Mouse (Mus musculus) erythroblast, embryonic 14.5 days (primary cell): ENCODE data around the gene St6galnac3. TPM values are rescaled to one million over a fixed set of nuclear protein-coding genes. Genes with fewer than 3 reads are reported as not detected.

Experiments used
- H3K27me3 ChIP-seq: 2 replicates; pipeline ENCODE4 v1.6.1; 2012; ENCODE audit warnings: inconsistent platforms; ENCODE audit not compliant: control insufficient read depth
- H3K36me3 ChIP-seq: 2 replicates; pipeline ENCODE4 v1.6.1; 2012; ENCODE audit warnings: mild to moderate bottlenecking, inconsistent platforms; ENCODE audit not compliant: control insufficient read depth
- H3K4me1 ChIP-seq: 2 replicates; pipeline ENCODE4 v1.6.1; 2012; ENCODE audit warnings: inconsistent platforms; ENCODE audit not compliant: control insufficient read depth
- H3K4me3 ChIP-seq: replicated peaks from 2 replicates; pipeline ENCODE3; 2012; ENCODE audit warnings: moderate library complexity, mild to moderate bottlenecking, inconsistent platforms
- H3K9me3 ChIP-seq: 2 replicates; pipeline ENCODE4 v1.6.1; 2012; ENCODE audit warnings: low read length, inconsistent platforms, mixed read lengths; ENCODE audit not compliant: control insufficient read depth
- GATA1 ChIP-seq: IDR thresholded peaks from 2 replicates; pipeline ENCODE4 v1.6.1; 2012; ENCODE audit warnings: low read length, inconsistent platforms, mixed read lengths
- TAL1 ChIP-seq: IDR thresholded peaks from 3 replicates; pipeline ENCODE4 v1.6.1; 2012; ENCODE audit warnings: low read length, inconsistent platforms, mixed read lengths
- polyA plus RNA-seq: library from polyadenylated mRNA; stranded (reverse); fragments of >175 nt; gene quantifications from 2 replicates; pipeline ENCODE4 v1.2.3, GENCODE M21; 2012

Gene St6galnac3
- polyA plus RNA-seq, 1 experiment = 0.17 TPM

DNA sequence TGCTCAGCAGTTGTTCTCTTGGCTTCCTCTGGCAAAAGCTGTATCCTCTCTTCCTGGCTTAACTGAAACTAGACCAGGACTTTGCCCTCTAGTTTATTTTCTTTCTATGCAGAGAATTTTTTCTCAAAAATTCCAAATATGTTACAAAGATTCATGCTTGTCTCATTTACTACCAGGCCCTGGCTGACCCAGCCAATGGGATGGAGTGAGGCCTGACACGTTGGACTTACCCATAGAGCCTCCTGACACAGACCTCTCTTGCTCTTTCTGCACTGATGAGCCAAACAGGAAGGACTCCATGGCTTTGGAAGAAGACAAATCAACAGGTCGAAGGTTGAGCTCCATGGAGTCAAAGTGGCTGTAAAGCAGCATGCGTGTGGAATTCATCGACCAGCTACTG, 526.5 kb downstream of the St6galnac3 start:
- TF ChIP-seq TAL1 = no peak
- H3K4me1 ChIP-seq = no peaks in the 10 kb centered on the region
- H3K27me3 ChIP-seq = no peaks in the 10 kb centered on the region
- H3K4me3 ChIP-seq = no peak overlapping the region
- H3K9me3 ChIP-seq = no peaks in the 10 kb centered on the region
- H3K36me3 ChIP-seq = no peaks in the 10 kb centered on the region

DNA sequence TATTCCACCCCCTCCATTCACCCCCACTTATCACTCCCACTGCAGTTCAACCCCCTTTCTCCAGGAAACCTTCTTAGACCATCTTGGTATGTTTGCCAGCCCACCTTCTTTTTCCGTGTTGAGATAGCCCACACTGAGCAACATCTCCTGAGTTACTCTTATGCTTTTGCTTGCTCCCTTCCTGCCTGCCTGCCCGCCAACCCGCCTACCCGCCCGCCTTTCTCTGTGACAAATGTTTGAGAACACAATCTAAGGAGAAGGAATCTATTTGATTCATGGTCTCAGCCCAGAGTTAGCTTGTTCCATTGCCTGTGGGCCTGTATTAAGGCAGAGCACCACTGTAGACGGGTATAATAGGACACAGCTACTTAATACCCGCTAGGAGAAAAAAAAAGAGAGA, 531.9 kb downstream of the St6galnac3 start:
- Histone ChIP-seq H3K9me3 (no peaks in the 10 kb centered on the region), H3K36me3 (no peaks in the 10 kb centered on the region), H3K4me1 (no peaks in the 10 kb centered on the region), H3K4me3 (no peak overlapping the region), H3K27me3 (no peaks in the 10 kb centered on the region)
- no peak for TF ChIP-seq TAL1
- TF ChIP-seq GATA1 = no peak

DNA sequence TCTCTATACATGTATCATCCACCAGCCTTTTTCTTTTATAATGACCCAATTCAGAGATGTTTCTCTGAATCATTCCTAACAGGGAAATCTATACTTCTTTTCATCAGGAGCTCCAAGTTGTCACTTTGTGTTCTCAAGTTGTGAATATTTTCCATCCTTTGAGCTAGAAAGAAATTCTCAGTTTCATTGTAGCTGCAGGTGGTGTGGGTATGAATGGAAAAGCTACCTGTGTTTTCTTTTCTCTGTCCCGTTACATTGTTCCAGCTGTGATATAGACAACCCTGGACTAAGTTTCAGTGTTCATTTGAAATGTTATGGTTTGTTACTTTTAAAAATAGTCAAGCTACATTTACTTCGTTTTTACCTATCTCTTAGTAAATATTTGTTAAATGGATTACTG, 534.2 kb downstream of the St6galnac3 start:
- no peaks in the 10 kb centered on the region for H3K36me3 ChIP-seq
- no peak for TF ChIP-seq GATA1
- no peak for TF ChIP-seq TAL1

DNA sequence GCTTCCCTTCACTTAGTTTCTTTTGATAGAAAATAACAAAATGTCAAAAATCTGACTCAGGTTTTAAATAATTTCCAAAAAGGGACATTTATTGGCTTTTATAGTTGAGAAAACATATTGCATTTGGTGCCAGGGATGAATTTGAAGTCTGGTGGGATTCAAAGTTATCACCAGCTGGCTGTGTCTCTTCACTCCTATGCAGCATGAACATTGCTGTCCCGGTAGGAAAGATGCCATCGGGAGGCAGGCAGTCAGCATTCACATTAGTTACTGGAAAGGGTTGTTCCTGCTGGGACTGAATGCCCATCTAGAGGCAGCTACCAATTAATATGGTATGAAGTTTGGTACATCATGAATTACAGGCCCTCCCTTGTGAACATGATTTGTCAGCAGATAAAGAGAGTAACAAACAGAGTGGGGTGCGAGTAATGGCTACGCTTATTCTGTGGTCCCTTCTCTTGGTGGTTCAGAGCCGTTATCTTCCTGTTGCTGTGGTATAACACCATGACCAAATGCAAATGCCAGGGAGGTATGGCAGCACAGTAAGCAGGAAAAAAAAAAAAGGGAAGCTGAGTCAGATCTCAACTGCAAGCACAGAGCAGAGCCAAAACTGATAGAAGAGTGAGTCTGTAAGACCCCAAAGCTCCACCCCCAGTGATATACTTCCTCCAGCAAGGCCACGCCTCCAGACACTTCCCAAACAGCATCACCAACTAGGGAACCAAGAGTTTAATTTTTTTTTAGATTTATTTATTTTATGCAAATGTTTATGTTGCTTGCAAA, 535.1 kb downstream of the St6galnac3 start:
- Histone ChIP-seq H3K27me3 (no peaks in the 10 kb centered on the region), H3K4me1 (no peaks in the 10 kb centered on the region), H3K9me3 (no peaks in the 10 kb centered on the region), H3K4me3 (no peak overlapping the region), H3K36me3 (no peaks in the 10 kb centered on the region)
- TF ChIP-seq GATA1 (no peak), TAL1 (no peak)

More for the DNA sequence above, 534.2 kb downstream of the St6galnac3 start:
- Histone ChIP-seq H3K27me3 (no peaks in the 10 kb centered on the region), H3K9me3 (no peaks in the 10 kb centered on the region), H3K4me1 (no peaks in the 10 kb centered on the region), H3K4me3 (no peak overlapping the region)

DNA sequence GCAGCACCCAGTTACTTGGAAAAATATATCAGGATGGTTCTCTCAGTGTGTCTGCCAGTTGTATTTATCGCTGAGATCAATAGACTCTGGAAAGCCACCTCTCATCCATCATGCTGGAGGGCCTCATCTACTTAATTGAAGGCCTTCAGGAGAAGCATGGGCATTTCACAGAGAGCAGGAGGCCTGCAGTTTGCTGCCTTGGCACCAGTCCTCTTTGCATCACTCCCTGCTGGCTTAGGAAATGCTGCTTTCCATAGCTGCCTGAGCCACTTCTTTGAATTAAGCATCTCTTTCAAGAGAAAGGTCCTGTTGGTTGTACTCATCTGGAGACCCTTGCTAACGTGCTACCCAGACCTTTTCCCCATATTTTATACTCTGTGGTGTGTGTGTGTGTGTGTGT, 536.8 kb downstream of the St6galnac3 start:
- TF ChIP-seq TAL1 (no peak), GATA1 (no peak)
- Histone ChIP-seq H3K4me1 (no peaks in the 10 kb centered on the region), H3K27me3 (no peaks in the 10 kb centered on the region), H3K36me3 (no peaks in the 10 kb centered on the region), H3K9me3 (no peaks in the 10 kb centered on the region), H3K4me3 (no peak overlapping the region)

DNA sequence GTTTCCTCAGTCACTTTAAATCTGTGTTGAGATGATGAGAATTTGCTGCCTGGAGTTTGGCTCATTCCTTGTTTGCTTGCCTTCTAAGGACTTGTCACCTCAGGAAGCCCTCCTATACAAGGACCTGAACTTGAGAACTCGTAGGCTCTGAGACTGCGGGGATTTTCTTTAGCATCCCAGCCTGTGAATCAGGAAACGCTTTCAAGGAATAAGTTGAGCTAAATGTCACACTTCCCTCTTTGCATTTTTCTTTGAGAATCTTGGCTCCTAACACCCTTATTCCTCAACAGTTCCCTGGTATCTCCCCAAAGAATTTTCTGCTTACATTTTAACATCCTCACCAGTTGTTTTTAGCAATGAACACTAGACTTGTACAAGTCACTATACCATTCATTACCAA, 539.9 kb downstream of the St6galnac3 start:
- H3K36me3 ChIP-seq = no peaks in the 10 kb centered on the region
- H3K4me3 ChIP-seq = no peak overlapping the region
- H3K9me3 ChIP-seq = peaks cover 3% of the 10 kb centered on the region; the same call in 1 of the 2 replicates
- no peaks in the 10 kb centered on the region for H3K4me1 ChIP-seq
- no peaks in the 10 kb centered on the region for H3K27me3 ChIP-seq
- TF ChIP-seq GATA1 (no peak), TAL1 (no peak)

DNA sequence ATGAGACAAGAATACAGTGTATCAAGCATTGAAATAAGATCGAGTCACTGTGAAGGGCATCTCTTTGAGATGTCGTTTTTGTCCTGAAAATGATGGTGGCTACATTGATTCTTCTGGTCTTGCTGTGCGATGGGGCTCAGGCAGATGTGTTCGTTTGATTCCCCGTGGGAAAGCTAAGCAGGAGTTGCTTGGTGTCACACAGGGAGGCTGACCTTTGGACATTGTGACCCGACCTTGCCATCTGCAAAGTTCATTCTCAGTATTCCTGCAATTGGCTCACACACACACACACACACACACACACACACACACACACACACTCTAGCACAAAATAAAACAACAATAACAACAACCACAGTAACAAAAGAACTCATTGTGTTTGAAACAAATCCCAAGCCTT, 543.7 kb downstream of the St6galnac3 start:
- Histone ChIP-seq H3K9me3 (peaks cover 3% of the 10 kb centered on the region; the same call in 1 of the 2 replicates), H3K4me3 (no peak overlapping the region), H3K36me3 (no peaks in the 10 kb centered on the region), H3K4me1 (no peaks in the 10 kb centered on the region), H3K27me3 (no peaks in the 10 kb centered on the region)
- TF ChIP-seq GATA1 (no peak), TAL1 (no peak)

DNA sequence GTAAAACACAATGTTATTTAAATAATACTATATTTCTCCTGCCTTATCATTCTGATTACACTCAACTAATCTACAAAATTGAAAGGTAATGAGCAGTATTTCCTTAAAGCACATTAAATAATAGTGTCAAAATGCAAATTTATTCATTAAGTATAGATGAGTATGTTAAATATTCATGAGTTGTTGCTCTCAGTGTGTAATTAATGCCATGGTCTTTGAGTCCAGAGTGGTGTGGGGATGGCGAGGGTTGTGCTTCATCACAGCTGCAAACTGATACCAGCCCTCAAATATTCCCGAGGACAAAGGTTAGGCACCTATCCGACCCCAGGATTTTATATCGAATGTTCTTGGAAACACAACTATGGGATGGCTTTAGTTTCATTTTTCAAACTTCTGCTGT, 548.2 kb downstream of the St6galnac3 start:
- Histone ChIP-seq H3K4me1 (no peaks in the 10 kb centered on the region), H3K27me3 (no peaks in the 10 kb centered on the region), H3K4me3 (no peak overlapping the region), H3K9me3 (no peaks in the 10 kb centered on the region), H3K36me3 (no peaks in the 10 kb centered on the region)
- TF ChIP-seq TAL1 (no peak), GATA1 (no peak)

DNA sequence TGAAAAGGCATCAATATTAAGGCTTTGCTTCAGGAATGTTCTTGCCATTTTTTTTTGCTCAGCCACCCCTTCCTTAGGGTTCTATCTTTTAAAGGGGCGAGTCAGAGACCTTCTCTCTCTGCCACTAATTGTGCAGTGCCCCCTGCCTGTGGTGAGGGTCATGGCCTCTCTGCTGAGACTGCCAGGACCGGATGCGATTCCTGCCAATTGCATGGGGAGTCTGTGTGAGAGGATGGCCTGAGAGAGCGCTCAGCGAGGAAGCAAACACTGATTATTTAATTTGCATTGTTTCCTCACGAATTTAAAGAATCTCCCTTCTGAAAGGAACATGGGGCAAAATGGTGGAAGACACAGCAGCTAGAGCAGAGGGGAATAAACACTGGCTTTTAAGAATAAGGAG, 548.6 kb downstream of the St6galnac3 start:
- Histone ChIP-seq H3K4me3 (no peak overlapping the region), H3K9me3 (no peaks in the 10 kb centered on the region), H3K27me3 (no peaks in the 10 kb centered on the region), H3K4me1 (no peaks in the 10 kb centered on the region), H3K36me3 (no peaks in the 10 kb centered on the region)
- no peak for TF ChIP-seq TAL1
- TF ChIP-seq GATA1 = no peak

DNA sequence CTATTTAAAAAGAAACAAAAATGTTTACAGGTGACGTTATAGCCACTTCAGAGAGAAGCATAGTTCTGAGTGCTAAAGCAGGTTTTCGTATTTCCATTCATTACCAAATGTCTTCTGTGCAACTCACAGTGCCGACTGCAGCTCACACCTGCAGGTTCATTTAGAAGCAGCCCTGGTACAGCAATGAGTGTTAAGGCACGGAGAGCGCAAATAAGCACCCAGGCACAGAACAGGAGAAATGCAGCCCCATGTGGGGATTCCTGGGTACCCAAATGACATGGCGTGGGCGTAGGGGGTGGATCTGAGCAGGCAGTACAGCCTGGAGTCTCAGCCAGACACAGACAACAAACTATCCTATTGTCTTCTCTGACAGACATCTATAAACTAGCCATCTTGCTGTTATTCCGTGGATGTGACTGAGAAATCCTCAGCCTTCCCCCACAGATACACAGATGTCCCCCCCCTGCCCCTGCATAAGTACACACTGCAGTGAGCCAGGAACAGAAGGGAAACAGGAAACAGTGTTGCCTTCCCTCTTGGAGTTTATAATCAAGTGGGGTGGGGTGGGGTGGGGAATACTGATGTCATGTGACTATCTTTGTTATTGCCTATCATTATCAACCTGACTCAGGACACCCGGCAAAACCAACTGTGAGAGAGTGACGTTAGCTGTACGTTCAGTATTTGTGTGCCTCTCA, 550.5 kb downstream of the St6galnac3 start:
- no peaks in the 10 kb centered on the region for H3K27me3 ChIP-seq

More for the DNA sequence above, 550.5 kb downstream of the St6galnac3 start:
- Histone ChIP-seq H3K4me3 (no peak overlapping the region), H3K4me1 (no peaks in the 10 kb centered on the region), H3K9me3 (no peaks in the 10 kb centered on the region), H3K36me3 (no peaks in the 10 kb centered on the region)
- TF ChIP-seq GATA1 (no peak), TAL1 (no peak)
